Mouse (Mus musculus) stomach, postnatal 0 days (tissue): ENCODE measurements around the gene Mal. TPM values are rescaled to one million over a fixed set of nuclear protein-coding genes. Genes with fewer than 3 reads are reported as not detected.

Source experiments
- ATAC-seq: fragments of 200-750 bp; cut with Nextera tagmentation; 2 replicates; pipeline ENCODE4 v1.8.0; 2017; ENCODE audit not compliant: low FRiP score, low TSS enrichment
- DNase-seq: peaks from one replicate; pipeline ENCODE4 v3.0.0-alpha.2; 2016; ENCODE audit warnings: low spot score
- H3K27ac ChIP-seq: fragments of 300-500 bp; sonication (generic); replicated peaks from 2 replicates; pipeline ENCODE4 v1.5.1; 2014; ENCODE audit warnings: mild to moderate bottlenecking, control low read depth
- H3K27me3 ChIP-seq: fragments of 300-500 bp; sonication (generic); 2 replicates; pipeline ENCODE4 v1.6.1; 2014; ENCODE audit warnings: low read length; ENCODE audit not compliant: control insufficient read depth, insufficient read depth
- H3K36me3 ChIP-seq: fragments of 300-500 bp; sonication (generic); 2 replicates; pipeline ENCODE4 v1.6.1; 2014; ENCODE audit warnings: low read length, mixed read lengths; ENCODE audit not compliant: control insufficient read depth, insufficient read depth
- H3K4me1 ChIP-seq: fragments of 300-500 bp; sonication (generic); replicated peaks from 2 replicates; pipeline ENCODE4 v1.6.1; 2014; ENCODE audit warnings: antibody characterized with exemption; ENCODE audit not compliant: control insufficient read depth, insufficient read depth
- H3K4me2 ChIP-seq: fragments of 300-500 bp; sonication (generic); replicated peaks from 2 replicates; pipeline ENCODE4 v1.6.1; 2014; ENCODE audit warnings: low read depth, mild to moderate bottlenecking, control low read depth, moderate library complexity
- H3K4me3 ChIP-seq: fragments of 300-500 bp; sonication (generic); 2 replicates; pipeline ENCODE4 v1.5.1; 2014; ENCODE audit warnings: low read depth, low read length, control low read depth
- H3K9ac ChIP-seq: fragments of 300-500 bp; sonication (generic); 2 replicates; pipeline ENCODE4 v1.6.1; 2014; ENCODE audit warnings: mild to moderate bottlenecking, low read length, control low read depth, mixed read lengths
- H3K9me3 ChIP-seq: fragments of 300-500 bp; sonication (generic); 2 replicates; pipeline ENCODE4 v1.6.1; 2016; ENCODE audit warnings: low read length; ENCODE audit not compliant: control insufficient read depth
- CTCF ChIP-seq: IDR thresholded peaks from 2 replicates; pipeline ENCODE4 v1.5.1; 2016; ENCODE audit warnings: antibody characterized with exemption, low read depth, mild to moderate bottlenecking, moderate library complexity
- EP300 ChIP-seq: optimal IDR thresholded peaks from 2 replicates; pipeline ENCODE3; 2016; ENCODE audit warnings: antibody characterized with exemption
- WGBS: fragments of 180-500 bp; shearing (Covaris S2); extraction: QIAGEN DNeasy Blood & Tissue Kit; methylation state at CpG from one replicate; pipeline ENCODE4 v1.1.7; 2014; 5-methylcytosine and 5-hydroxymethylcytosine counted together
- polyA plus RNA-seq: library from polyadenylated mRNA; unstranded; fragments of >200 nt; fragmentation: Nextera tagmentation; extraction: Ambion mirVana; gene quantifications from 2 replicates; pipeline ENCODE4 v1.2.1, GENCODE M21; 2015

Mal gene
- polyA plus RNA-seq, 1 experiment from 2014 or later = 192 TPM

DNA sequence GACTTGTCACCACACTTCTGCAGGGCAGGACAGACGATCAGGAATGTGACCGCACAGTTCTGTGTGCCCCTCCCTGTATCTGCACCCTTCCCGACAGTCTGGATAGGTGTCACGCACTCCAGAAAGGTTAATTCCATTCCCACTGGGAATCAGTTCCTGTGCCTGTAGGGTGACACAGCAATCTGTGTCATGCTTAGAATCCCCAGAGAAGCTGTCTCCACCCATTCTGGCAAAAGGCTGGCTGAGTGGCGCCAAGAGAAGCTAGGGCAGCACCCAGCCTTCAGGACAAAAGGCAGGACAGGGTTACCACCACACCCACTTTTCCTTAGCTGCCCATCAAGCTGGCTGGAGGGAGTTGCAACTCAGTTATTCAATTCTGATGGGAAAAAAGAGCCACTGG lies 6.6 kb downstream of the Mal start:
- Histone ChIP-seq H3K9ac (no peak overlapping the region), H3K27ac (peak overlapping the region; percentile 61), H3K4me1 (no peaks in the 10 kb centered on the region), H3K27me3 (no peaks in the 10 kb centered on the region), H3K4me2 (no peak overlapping the region), H3K4me3 (no peak overlapping the region), H3K36me3 (no peaks in the 10 kb centered on the region), H3K9me3 (no peaks in the 10 kb centered on the region)
- ATAC-seq = peak; percentile 65
- WGBS = 33% methylated on average over 5 of the region's 5 CpGs
- DNase-seq = peak; percentile 73
- TF ChIP-seq CTCF = no peak
- TF ChIP-seq EP300 = no peak

DNA sequence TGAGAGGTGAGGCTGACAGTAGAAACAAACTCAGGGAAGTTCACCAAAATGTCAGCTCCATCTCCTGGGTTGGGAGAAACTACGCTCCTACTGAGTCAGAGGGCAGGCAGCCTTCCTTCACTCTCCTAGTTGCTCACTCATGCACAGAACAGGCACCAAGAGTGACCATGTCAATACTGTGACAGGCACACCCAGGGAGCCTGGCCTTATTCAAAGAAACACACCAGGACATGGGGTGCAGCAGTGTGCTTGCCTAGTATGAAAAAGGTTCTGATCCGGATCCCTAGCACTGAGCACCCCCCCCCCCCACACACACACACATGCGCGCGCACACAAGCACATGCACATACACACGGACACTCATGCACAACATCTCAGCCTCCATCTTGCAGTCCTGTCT lies 8.3 kb downstream of the Mal start:
- Histone ChIP-seq H3K4me1 (no peaks in the 10 kb centered on the region), H3K9ac (no peak overlapping the region), H3K4me2 (no peak overlapping the region), H3K27ac (peak overlapping the region; percentile 72), H3K4me3 (no peak overlapping the region), H3K9me3 (no peaks in the 10 kb centered on the region), H3K27me3 (no peaks in the 10 kb centered on the region), H3K36me3 (no peaks in the 10 kb centered on the region)
- WGBS = 76% methylated on average over 6 of the region's 6 CpGs
- TF ChIP-seq EP300 (no peak), CTCF (no peak)
- ATAC-seq (peak; percentile 81), DNase-seq (peak; percentile 66)

DNA sequence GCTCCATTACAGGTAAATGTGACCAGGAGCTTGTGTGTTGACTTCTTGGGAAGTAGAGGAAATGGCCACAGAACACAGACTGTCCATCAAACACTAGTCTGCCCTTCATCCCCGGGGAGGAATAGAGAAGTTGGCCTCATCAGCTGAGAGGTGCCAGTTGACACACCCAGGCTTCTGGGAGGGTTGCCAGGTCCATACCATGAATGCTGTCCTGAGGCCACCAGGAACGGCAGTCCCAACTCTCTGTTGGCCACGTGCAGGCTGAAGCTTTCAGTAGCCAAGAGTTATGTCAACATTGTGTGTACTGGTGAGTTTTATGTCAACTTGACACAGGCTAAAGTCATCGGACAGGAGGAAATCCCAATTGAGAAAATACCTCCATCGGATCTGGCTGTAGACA lies 9.6 kb downstream of the Mal start:
- Histone ChIP-seq H3K9ac (no peak overlapping the region), H3K9me3 (no peaks in the 10 kb centered on the region), H3K4me3 (no peak overlapping the region), H3K36me3 (no peaks in the 10 kb centered on the region), H3K27me3 (no peaks in the 10 kb centered on the region), H3K4me2 (no peak overlapping the region), H3K4me1 (no peaks in the 10 kb centered on the region), H3K27ac (peak overlapping the region; percentile 65; the same call in 1 of the 2 replicates)
- 48% methylated on average over 5 of the region's 5 CpGs for WGBS
- peak; percentile 27 for ATAC-seq
- peak; percentile 81 for DNase-seq
- TF ChIP-seq CTCF (no peak), EP300 (no peak)

DNA sequence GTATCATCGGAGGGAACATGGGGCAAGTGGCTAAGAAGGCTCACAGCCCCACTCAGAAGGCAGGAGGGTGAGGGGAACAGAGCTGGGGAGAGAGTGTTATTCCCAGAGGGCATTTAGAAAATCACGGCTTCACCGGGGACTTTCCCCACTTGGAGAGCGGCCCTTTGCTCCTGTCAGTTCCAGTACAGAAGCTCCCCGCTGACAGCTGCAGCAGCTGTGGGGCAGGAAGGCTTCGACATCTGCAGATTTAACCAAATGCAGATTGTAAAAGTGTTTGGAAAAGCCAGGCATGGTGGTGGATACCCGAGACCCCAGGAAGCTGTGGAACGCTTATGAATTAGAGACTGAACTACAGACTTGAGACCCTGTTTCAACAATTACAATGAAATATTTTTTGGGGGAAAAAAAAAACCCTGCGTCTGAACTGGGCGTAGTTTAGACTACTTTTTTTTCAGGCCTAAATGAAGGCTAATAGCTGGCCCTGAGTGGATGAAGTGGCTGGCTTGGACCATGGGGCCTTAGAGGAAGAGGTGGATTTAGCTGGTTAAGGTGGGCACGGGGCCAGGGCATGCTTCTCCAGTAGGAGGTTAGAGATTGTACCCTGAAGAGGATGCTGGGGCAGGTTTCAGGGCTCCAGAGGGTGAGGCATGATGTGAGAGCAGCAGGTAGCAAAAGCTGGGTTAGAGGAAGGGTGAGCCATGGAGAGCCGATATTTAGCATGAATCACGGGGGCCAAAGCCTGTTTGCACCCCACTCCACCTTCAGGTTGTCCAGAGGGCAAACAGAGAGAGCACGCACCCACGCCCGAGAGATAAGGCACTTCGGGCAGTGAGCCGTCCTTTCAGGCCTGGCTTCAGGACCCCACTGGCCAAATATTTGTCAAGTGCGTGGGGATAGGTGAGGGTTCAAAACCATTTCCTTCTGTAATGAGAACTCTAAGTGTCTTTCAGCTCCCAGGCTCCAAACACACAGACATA lies 12.5 kb downstream of the Mal start:
- H3K9me3 ChIP-seq = no peaks in the 10 kb centered on the region
- ATAC-seq = peak; percentile 80
- peak overlapping the region; percentile 75 for H3K27ac ChIP-seq
- no peak overlapping the region for H3K4me2 ChIP-seq
- no peaks in the 10 kb centered on the region for H3K27me3 ChIP-seq
- DNase-seq = peak; percentile 85
- no peak overlapping the region for H3K4me3 ChIP-seq
- 41% methylated on average over 19 of the region's 19 CpGs for WGBS
- no peak overlapping the region for H3K9ac ChIP-seq
- H3K4me1 ChIP-seq = no peaks in the 10 kb centered on the region
- TF ChIP-seq CTCF (no peak), EP300 (no peak)
- no peaks in the 10 kb centered on the region for H3K36me3 ChIP-seq

DNA sequence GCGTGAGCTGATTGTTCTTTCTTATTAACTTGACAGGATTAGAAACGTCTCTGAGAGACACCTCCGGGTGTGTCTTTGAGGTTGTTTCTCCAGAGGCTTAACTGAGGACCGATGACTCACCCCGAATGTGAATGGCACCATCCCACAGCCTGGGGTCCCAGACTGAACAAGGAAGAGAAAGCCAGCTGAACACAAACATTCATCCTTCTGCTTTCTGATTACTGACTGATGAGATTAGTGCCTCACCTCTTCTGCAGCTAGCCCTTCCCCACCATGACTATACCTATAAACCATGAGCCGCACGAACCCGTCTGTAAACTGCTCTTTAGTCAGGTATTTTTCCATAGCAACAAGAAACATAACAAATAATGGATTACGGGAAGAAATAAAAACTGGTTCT lies 17.5 kb downstream of the Mal start:
- no peak for DNase-seq
- H3K9me3 ChIP-seq = no peaks in the 10 kb centered on the region
- H3K27me3 ChIP-seq = no peaks in the 10 kb centered on the region
- H3K4me1 ChIP-seq = no peaks in the 10 kb centered on the region
- no peak overlapping the region for H3K9ac ChIP-seq
- ATAC-seq = peak; percentile 81
- H3K36me3 ChIP-seq = no peaks in the 10 kb centered on the region
- H3K4me3 ChIP-seq = no peak overlapping the region
- WGBS = 47% methylated on average over 9 of the region's 9 CpGs
- no peak for TF ChIP-seq EP300
- TF ChIP-seq CTCF = no peak
- no peak overlapping the region for H3K4me2 ChIP-seq
- no peak overlapping the region; the same call in 1 of the 2 replicates for H3K27ac ChIP-seq

DNA sequence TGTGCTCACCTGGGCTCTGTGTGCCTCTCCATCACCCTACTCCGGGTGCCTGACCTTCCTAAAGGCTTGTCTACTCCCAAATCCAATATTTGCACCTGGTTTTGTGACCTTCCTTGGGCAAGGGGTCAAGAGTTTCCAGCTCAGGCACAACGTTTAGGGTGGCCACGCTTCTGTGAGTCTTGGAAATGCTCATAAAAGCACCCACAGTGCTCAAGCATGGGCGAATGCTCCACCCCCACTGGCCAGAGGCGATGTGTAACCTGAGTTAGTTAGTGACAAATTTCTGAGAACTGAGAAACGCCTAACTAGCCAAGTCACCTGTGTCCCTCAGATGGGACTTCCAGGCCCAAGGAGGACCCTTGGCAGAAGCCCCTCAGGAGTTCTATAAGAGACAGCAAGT lies 20.9 kb downstream of the Mal start:
- no peaks in the 10 kb centered on the region for H3K27me3 ChIP-seq
- 65% methylated on average over 6 of the region's 6 CpGs for WGBS

More for the DNA sequence above, 20.9 kb downstream of the Mal start:
- Histone ChIP-seq H3K9ac (no peak overlapping the region), H3K9me3 (no peaks in the 10 kb centered on the region), H3K4me1 (no peaks in the 10 kb centered on the region), H3K4me3 (no peak overlapping the region), H3K4me2 (no peak overlapping the region), H3K27ac (no peak overlapping the region), H3K36me3 (no peaks in the 10 kb centered on the region)
- ATAC-seq (no peak), DNase-seq (no peak)
- TF ChIP-seq EP300 = no peak
- no peak for TF ChIP-seq CTCF
